Mouse (Mus musculus) MEL (cell line): ENCODE results near the gene Clca3b. TPM values are rescaled to one million over a fixed set of nuclear protein-coding genes. Genes with fewer than 3 reads are reported as not detected.
"Not testable (repeated sequence)": the region's sequence is repeated elsewhere in the genome, so short reads cannot be mapped to it uniquely, and the experiment has no call there.

ENCODE experiments used
- DNase-seq: peaks from one replicate; pipeline ENCODE4 v3.0.0; 2011; ENCODE audit warnings: low read depth, low spot score
- H3K27ac ChIP-seq: 2 replicates; pipeline ENCODE4 v1.5.1; 2012; ENCODE audit warnings: low read depth, mild to moderate bottlenecking, control low read depth, low read length, moderate library complexity; ENCODE audit not compliant: control insufficient read depth
- H3K27me3 ChIP-seq, 2 experiments: fragments of 150-350 bp in 1 of 2; sonication (generic) in 1 of 2; 2 replicates each; pipeline ENCODE4 v1.6.1; 2012; ENCODE audit warnings: low read length in 2 of 2, mild to moderate bottlenecking in 2 of 2, improper control_type of control experiment in 1 of 2, moderate library complexity in 1 of 2; ENCODE audit not compliant: insufficient read depth in 2 of 2, control insufficient read depth in 1 of 2
- H3K36me3 ChIP-seq, 2 experiments: 2 replicates each; pipeline ENCODE4 v1.6.1; 2012 to 2014; ENCODE audit warnings: low read length in 2 of 2, improper control_type of control experiment in 1 of 2, inconsistent platforms in 1 of 2, mild to moderate bottlenecking in 1 of 2; ENCODE audit not compliant: insufficient read depth in 2 of 2, control insufficient read depth in 1 of 2
- H3K4me1 ChIP-seq, 2 experiments: fragments of 150-350 bp in 1 of 2; sonication (generic) in 1 of 2; 2 replicates each; pipeline ENCODE4 v1.6.1; 2012; ENCODE audit warnings: low read length in 2 of 2, improper control_type of control experiment in 1 of 2, mild to moderate bottlenecking in 1 of 2; ENCODE audit not compliant: insufficient read depth in 2 of 2, control insufficient read depth in 1 of 2
- H3K4me3 ChIP-seq, 2 experiments: fragments of 150-350 bp in 1 of 2; sonication (generic) in 1 of 2; 2 replicates each; pipeline ENCODE4 v1.5.1; 2012; ENCODE audit warnings: low read depth in 2 of 2, low read length in 2 of 2, mild to moderate bottlenecking in 2 of 2, moderate library complexity in 2 of 2, control low read depth in 1 of 2, improper control_type of control experiment in 1 of 2; ENCODE audit not compliant: control insufficient read depth in 1 of 2, insufficient read depth in 1 of 2
- H3K79me2 ChIP-seq: 2 replicates; pipeline ENCODE4 v1.6.1; 2012; ENCODE audit warnings: mild to moderate bottlenecking, low read length, moderate library complexity; ENCODE audit not compliant: control insufficient read depth, poor library complexity, insufficient read depth
- H3K9ac ChIP-seq: 2 replicates; pipeline ENCODE4 v1.6.1; 2012; ENCODE audit warnings: low read depth, mild to moderate bottlenecking, control low read depth, low read length, moderate library complexity; ENCODE audit not compliant: control insufficient read depth, poor library complexity, severe bottlenecking
- H3K9me3 ChIP-seq: fragments of 150-350 bp; sonication (generic); replicated peaks from 2 replicates; pipeline ENCODE4 v1.6.1; 2012; ENCODE audit warnings: mild to moderate bottlenecking, low read length, improper control_type of control experiment, moderate library complexity; ENCODE audit not compliant: insufficient read depth
- CTCF ChIP-seq, 3 experiments: IDR thresholded peaks in 2 of 3; conservative IDR thresholded peaks in 1 of 3; 2 replicates each; pipeline ENCODE4 v1.5.1; 2011 to 2012; ENCODE audit warnings: low read length in 3 of 3, low read depth in 2 of 3, mild to moderate bottlenecking in 2 of 3, improper control_type of control experiment in 1 of 3, inconsistent platforms in 1 of 3, mixed read lengths in 1 of 3, moderate library complexity in 1 of 3; ENCODE audit not compliant: control insufficient read depth in 1 of 3, insufficient read depth in 1 of 3, poor library complexity in 1 of 3, severe bottlenecking in 1 of 3
- ELF1 ChIP-seq: IDR thresholded peaks from 2 replicates; pipeline ENCODE4 v1.6.1; 2014; ENCODE audit warnings: low read depth, mild to moderate bottlenecking, inconsistent platforms, low read length, improper control_type of control experiment, moderate library complexity
- EP300 ChIP-seq, 2 experiments: IDR thresholded peaks; 2 replicates each; pipeline ENCODE4 v1.6.1; 2011; ENCODE audit warnings: improper control_type of control experiment in 2 of 2, low read length in 2 of 2, low read depth in 1 of 2, mild to moderate bottlenecking in 1 of 2
- ETS1 ChIP-seq: IDR thresholded peaks from 2 replicates; pipeline ENCODE4 v1.6.1; 2012; ENCODE audit warnings: low read depth, mild to moderate bottlenecking, inconsistent platforms, low read length, improper control_type of control experiment, moderate library complexity
- GATA1 ChIP-seq: IDR thresholded peaks from 2 replicates; pipeline ENCODE4 v1.6.1; 2011; ENCODE audit warnings: low read depth, low read length, improper control_type of control experiment
- HCFC1 ChIP-seq: IDR thresholded peaks from 2 replicates; pipeline ENCODE4 v1.6.1; 2012; ENCODE audit warnings: low read depth, mild to moderate bottlenecking, inconsistent platforms, low read length, improper control_type of control experiment, moderate library complexity
- MXI1 ChIP-seq: IDR thresholded peaks from 2 replicates; pipeline ENCODE4 v1.6.1; 2011; ENCODE audit warnings: mild to moderate bottlenecking, low read depth, low read length, improper control_type of control experiment
- RAD21 ChIP-seq: IDR thresholded peaks from 2 replicates; pipeline ENCODE4 v1.6.1; 2011; ENCODE audit warnings: mild to moderate bottlenecking, low read depth, low read length, improper control_type of control experiment
- SMC3 ChIP-seq: IDR thresholded peaks from 2 replicates; pipeline ENCODE4 v1.6.1; 2011; ENCODE audit warnings: low read depth, low read length, improper control_type of control experiment
- TAL1 ChIP-seq: IDR thresholded peaks from 2 replicates; pipeline ENCODE4 v1.6.1; 2012; ENCODE audit warnings: mild to moderate bottlenecking, inconsistent platforms, low read length, moderate library complexity, mixed read lengths
- TCF12 ChIP-seq: IDR thresholded peaks from 2 replicates; pipeline ENCODE4 v1.6.1; 2014; ENCODE audit warnings: low read depth, mild to moderate bottlenecking, inconsistent platforms, low read length, improper control_type of control experiment, moderate library complexity
- ZC3H11A ChIP-seq: IDR thresholded peaks from 2 replicates; pipeline ENCODE4 v1.6.1; 2012; ENCODE audit warnings: low read depth, mild to moderate bottlenecking, inconsistent platforms, low read length, improper control_type of control experiment
- polyA plus RNA-seq, 2 experiments: library from polyadenylated mRNA; stranded (reverse) in 1 of 2; unstranded in 1 of 2; fragments of >175 nt in 1 of 2; fragments of >200 nt in 1 of 2; gene quantifications; 2 replicates each; pipeline versions ENCODE4 v1.2.1 to v1.2.4; 2012; ENCODE audit warnings: low replicate concordance in 2 of 2, low read depth in 1 of 2; ENCODE audit not compliant: insufficient read length in 2 of 2, insufficient read depth in 1 of 2, missing spikeins in 1 of 2
- total RNA-seq: library from RNA; depleted of rRNA; stranded (reverse); fragments of 300-350 nt; gene quantifications from 2 replicates; pipeline ENCODE4 v1.2.3, GENCODE M21; 2012

The Clca3b gene
- total and polyA plus RNA-seq, 3 experiments = 0.11 TPM; not detected in 2

GRCm38 (mm10) chr3:144813336-144813735 lies 35.8 kb downstream of the Clca3b start:
- H3K27me3 ChIP-seq, H3K36me3 ChIP-seq, H3K27ac ChIP-seq, H3K4me1 ChIP-seq, H3K4me3 ChIP-seq, H3K9ac ChIP-seq, DNase-seq, H3K79me2 ChIP-seq, H3K9me3 ChIP-seq: not testable (repeated sequence)

- H3K27me3 ChIP-seq = no peaks in the 10 kb centered on the region
- TF ChIP-seq RAD21 (peak; percentile 6), CTCF (IDR thresholded peaks at IDR 0.05 in 2 of 3, conservative IDR thresholded peaks at IDR 0.05 in 1 of 3; ENCODE audit: control insufficient read depth in 1 of 3, insufficient read depth in 1 of 3, low read depth in 2 of 3, low read length in 3 of 3, poor library complexity in 1 of 3, severe bottlenecking in 1 of 3) (peak; percentile 45 to 57 (median 56)), ZC3H11A (no peak), SMC3 (peak; percentile 57), GATA1 (no peak)
- DNase-seq = peak; percentile 43
- peaks cover 6% of the 10 kb centered on the region in 2 experiments for H3K4me1 ChIP-seq
- no peak overlapping the region for H3K27ac ChIP-seq
- H3K79me2 ChIP-seq = no peaks in the 10 kb centered on the region
- no peak overlapping the region for H3K9ac ChIP-seq
- H3K4me3 ChIP-seq = no peak overlapping the region
- no peaks in the 10 kb centered on the region for H3K9me3 ChIP-seq
- H3K36me3 ChIP-seq = peaks cover 2 to 5% of the 10 kb centered on the region in 2 experiments; a peak in 3 of 4 replicates
Measured at GRCm38 (mm10) chr3:144811821-144812220, 37.3 kb downstream of the Clca3b start.

DNA sequence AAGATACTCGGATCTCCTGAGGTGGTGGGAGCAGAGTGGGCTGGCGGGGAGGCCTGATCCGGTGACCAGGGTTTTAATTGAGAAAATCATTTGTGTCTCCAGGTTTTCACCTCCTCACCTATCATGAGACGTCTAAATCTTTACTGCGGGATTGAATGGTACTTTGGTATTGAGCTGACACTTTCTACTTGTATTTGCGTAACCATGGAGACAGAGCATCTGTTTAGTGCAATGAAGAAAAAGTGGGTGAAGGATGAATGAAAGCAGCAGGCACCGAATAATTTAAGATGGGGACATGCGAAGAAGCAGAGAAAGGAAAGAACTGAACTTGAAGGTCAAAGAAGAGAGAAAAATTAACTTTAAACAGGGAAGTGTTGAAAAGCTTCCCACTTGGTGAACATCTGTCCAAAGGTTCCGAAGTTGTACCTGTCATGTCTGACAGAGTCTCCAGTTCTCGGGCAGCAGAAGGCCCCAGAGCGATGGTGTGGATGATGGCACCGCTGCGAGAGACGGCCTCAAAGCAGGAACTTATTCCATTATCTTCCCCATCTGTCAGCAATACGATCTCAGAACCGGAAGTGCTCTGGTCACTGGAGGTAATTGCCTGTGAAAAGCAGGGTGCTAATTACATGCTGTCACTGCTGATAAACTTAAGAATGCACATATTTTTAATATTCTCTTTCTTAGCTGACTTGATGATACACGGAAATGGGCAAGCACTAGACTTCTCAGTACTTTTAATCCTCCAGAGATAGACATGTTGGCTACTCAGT lies 40.8 kb downstream of the Clca3b start:
- H3K4me1 ChIP-seq, H3K79me2 ChIP-seq, H3K27me3 ChIP-seq, H3K36me3 ChIP-seq, H3K9me3 ChIP-seq, H3K9ac ChIP-seq: not testable (repeated sequence)
- Histone ChIP-seq H3K27ac (peak overlapping the region; percentile 16; the same call in 1 of the 2 replicates), H3K4me3 (peak overlapping the region; percentile 2 to 14; a peak in 2 of 4 replicates)
- TF ChIP-seq GATA1 (peak; percentile 75), TCF12 (peak; percentile 58), TAL1 (peak; percentile 40; the same call in 1 of the 2 replicates), EP300 (IDR thresholded peaks at IDR 0.05; ENCODE audit: low read depth in 1 of 2, low read length in 2 of 2) (peak; percentile 54 to 68; a peak in 3 of 4 replicates), MXI1 (0 out of 2 replicates have a peak, but pooled peaks have one; percentile 29), ELF1 (peak; percentile 56; the same call in 1 of the 2 replicates), HCFC1 (0 out of 2 replicates have a peak, but pooled peaks have one; percentile 43), ETS1 (peak; percentile 51)
- peak; percentile 55 for DNase-seq

DNA sequence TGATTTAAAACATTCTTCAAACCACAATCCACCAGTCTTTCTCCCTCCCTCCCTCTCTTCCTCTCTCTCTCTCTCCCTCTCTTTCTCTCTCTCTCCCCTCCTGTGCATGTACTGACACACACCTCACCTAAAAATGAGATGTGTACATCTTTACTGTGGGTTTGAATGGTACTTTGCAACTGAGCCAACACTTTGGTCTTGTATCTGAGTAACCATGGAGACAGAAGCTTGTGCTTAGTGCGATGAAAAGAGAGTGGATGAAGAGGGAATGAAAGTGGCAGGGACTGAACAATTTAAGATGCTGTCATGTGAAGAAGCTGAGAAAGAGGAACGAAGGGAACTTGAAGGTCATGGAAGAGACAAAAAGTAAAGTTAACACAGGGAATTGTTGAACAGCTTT lies 42.5 kb downstream of the Clca3b start:
- not testable (repeated sequence) for H3K4me3 ChIP-seq, H3K9ac ChIP-seq, H3K36me3 ChIP-seq, DNase-seq, H3K79me2 ChIP-seq, H3K27ac ChIP-seq, H3K27me3 ChIP-seq, H3K4me1 ChIP-seq, H3K9me3 ChIP-seq
